Mouse (Mus musculus): ENCODE results near the gene Synj2.

DNA sequence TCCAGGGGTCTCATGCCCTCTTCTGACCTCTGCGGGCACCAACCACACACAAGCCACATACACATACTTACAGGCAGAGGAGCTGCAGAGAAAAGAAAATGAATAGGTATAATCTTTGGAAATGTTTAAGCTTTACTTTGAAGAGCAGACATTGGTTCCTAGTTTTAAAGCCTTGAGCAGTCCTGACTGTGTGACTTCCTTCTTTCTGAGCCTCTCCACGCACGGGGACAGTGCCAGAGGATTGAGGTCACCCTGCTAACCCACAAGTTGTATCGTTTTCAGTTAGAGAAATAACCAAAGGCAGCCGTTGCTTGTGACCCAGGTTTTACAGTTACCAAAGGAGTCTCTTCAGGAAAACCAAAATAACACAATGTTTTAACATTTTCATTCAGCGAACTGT, 12.0 kb upstream of the Synj2 start:
- TF ChIP-seq MXI1 (IDR thresholded peaks at IDR 0.05; ENCODE audit: low read depth, low read length) (no peak), SMC3 (IDR thresholded peaks at IDR 0.05; ENCODE audit: low read depth, low read length) (no peak), MAX (IDR thresholded peaks at IDR 0.05; ENCODE audit: low read length) (no peak)
